Mouse (Mus musculus) MN1 (cell line): Measurements from ENCODE around the gene Tbc1d32.
A peak's percentile ranks its signal among the peaks of the same experiment; 100 is the strongest.

Experiments
- DNase-seq: peaks from one replicate; pipeline ENCODE4 v3.0.0-alpha.2; 2016; ENCODE audit warnings: low spot score

The Tbc1d32 gene

DNA sequence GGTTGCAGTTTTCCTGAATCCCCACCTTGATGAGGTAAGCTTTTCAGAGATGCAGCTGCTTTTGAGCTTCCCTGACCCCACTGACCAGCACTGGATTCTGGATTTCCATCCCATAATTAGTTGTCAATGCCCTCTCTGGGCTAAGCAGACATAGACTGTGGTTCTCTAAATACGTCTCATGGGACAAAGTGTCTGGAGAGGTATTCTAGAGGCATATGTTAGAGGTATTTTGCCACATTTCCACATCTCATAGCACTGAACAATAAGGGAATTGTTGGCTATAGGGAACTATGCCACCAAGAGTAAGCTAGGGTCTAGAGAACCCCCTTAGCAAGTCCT, 121.5 kb downstream of the Tbc1d32 start:
- DNase-seq = no peak

DNA sequence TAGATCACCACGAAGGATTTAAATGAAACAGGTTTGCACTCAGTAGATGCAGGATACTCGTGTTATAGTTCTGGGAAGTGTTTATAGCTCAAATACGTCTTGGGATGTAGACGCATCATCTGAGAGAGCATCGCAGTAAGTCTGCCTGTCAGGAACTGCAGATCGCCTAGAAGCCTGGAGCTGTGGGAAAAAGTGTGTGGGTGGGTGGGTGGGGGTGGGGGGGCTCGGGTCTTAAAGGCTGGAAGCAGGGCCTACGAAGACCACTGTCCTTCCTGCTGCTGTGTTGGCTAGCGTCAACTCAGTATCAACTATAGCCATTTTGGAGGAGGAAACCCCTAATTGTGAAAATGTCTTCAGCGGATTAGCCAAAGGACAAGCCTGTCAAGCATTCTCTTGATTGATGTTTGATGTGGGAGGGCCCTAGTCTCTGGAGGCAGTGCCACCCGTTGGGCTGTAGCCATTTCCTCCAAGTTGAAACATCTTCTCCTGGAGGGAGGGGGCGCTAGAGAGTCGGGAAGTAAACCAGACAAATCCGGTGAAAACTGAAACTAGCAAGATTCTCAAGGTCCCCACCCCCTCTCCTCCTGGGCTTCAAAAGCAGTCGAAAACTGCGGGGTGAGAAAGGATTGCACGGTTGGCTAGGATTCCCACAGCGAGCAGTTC, 122.0 kb downstream of the Tbc1d32 start, which contains the start of gene Msl3l2:
Gene Msl3l2 (plus strand): TSS at position 585 of the 663 bp plus-strand sequence.
- DNase-seq = no peak

DNA sequence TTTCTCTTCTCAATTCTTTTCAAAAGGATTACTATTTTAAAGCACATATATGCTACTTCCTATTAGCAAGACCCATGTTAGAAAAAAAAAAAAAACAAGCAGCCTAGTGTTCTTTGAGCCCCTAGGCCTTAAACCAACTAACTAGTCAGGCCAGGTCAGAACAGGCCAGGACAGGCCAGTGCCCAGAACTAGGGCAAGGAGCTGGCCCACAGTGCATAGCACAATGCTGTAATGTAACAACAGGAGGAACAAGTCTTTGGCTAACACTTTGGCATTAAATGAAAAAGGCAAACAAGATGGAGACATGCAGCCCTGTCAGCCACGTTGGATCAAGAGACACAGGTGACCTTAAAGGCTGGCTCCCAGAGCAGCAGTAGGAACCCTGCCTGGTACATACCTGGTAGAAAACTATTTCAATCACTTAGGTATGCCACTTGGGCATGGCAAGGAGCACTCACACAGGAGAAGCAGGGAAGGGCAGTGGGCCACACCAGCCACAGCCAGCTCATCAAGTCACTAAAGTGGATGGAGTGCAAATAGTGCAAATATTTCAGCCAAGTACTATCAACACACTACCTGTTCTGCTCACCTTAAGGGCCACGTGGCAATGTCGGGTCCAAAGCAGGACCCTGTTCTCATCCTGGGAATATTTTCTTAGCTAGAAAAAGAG, 128.7 kb downstream of the Tbc1d32 start:
- no peak for DNase-seq

DNA sequence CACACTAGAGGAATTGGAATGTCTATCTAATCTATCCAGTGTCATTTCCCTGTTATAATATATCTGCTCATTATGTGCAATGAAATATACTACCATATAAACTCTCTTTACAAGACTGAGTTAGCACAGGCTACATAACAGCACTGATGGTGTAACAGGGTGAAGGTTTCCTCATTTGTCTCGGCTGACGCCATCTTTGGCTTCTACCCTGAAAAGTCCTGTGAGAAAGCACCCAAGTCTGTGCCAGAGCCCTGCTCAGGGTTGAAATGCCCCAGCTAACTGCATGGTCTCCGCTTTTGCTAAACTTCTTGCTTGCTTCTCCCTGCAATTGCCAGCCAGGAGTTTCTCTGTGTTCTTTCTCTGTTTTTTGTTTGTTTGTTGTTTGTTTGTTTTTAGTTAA, 129.4 kb downstream of the Tbc1d32 start:
- DNase-seq = no peak

DNA sequence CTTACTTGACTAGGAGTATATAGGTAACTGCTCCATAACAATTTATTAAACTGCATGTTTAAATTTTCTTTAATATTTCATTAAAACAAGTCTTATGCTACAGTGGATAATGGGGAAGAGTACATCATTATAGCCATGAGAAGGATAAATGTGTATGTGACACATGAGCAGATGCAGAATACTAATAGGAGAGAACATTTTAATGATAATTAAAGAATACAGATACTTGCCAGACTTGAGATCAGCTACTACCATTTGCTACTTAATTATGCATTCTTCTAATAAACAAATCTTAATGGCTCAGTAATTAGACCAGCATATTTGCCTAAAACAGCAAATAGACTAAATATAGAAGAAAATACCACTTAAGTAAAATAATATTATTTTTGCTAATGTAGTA, 131.7 kb downstream of the Tbc1d32 start:
- DNase-seq = no peak

DNA sequence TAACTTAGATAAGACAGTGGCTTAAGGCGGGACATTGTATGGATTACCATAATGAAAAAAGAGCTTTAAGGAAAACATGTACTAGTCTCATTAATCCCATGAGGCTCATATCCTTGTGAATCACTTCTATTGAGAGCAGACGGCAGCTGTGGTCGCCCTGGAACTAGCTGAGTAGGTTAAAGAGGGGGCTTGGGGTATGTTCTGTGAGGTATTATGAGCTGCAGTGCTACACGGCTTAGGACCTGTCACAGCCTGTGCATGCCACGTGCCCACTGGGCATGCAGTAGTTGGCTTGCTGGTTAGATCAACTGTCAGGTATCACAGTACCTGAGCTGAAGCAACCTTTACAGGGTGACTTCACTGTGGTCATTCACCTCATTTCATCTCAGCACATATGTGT, 133.9 kb downstream of the Tbc1d32 start:
- no peak for DNase-seq

DNA sequence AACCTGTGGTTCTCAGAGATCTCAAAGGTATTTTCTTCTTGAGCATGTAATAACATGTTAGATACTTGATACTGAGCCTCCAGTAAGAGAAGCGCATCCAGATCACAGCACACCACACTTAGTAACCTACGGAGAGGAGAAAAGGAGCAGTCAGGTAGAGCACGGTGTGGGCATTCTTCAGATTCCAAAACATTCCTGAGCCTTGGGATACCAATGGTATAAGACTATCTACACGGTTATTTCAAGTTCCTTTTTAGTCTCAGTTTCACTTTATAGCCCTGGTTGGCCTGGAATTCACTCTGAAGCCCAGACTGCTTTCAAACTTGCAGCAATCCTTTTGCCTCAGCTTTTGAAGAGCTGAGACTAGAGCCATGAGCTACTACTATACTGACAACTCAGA, 138.8 kb downstream of the Tbc1d32 start:
- DNase-seq = no peak

DNA sequence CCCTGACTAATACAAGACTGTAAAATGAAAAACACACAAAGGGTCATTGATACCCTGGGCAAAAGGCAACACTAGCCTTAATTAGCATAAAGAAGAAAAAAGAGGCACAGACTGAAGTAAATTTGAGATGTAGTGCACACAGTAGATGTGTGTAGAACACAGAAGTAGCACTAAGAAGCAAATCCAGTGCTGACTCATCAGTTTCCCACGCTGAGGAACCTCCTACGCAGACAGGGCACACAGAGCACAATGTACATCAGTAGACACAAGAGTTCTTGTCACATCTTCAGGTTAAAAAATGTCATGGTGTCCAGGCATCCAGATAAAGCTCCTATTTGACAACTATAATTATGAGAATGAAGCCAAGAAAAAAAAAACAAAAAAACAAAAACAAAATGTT, 165.7 kb downstream of the Tbc1d32 start:
- DNase-seq = no peak

DNA sequence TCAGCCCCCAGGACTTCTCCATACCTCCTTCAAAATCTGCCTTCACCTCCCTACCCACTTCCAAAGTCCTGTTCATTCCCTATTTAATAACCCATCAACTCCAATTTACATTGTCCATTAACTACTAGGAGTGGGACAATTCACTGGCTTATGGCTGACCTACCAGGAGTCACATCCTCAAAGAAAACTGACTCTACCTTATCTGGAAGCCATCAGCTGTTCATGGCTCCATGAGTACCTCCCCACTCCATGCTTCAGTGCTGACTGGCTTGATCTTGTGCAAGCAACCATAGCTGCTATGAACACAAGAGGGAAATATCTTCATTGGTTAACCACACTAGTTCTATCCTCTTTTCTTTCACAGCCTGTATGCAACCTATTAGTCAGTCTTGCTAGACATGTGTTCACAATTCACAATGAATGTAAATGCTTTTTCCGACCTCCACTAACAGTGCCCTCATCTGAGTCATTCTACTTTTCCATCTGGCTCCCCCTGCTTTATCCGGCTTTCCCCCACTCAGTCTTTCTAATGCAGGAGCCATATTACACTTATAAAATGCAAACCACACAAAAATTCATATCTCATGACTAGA, 167.2 kb downstream of the Tbc1d32 start:
- no peak for DNase-seq

DNA sequence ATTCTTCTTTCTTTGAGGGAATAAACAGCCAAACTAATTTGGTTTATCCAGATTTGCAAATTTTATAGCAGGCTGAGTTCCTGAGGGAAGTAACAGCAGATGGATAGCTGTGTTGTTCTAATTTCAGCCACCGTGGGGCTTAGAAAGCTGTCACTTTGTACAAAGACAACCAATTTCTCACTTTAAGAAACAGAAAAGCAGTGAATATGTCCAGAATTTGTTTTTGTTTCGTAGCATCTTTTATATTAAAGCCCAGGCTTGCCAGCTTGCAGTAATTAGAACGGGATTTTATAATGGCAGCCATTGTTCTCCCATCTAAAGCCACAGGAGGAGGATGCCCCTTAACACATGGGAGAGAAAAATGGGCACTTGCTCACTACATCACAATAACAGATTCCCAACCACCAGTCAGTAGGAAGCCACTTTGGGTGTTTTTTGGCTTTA, 169.5 kb downstream of the Tbc1d32 start:
- no peak for DNase-seq

DNA sequence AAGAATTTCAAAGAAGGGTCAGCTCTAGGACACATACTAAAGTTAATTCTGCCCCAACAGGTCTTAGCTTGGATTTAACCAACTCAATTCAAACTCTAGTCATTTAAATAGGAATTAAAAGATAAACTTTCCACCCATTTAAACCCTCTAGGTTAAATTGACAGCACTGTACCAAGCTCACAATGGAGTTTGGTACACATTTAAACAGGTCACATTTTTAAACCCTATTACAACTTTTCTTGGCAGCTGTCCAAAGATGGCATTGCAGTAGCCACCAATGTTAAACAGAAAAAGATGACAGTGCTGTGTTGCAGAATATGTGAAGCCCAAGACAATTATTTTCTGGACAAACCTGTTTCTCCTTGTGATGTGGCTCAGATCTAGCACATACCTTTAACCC, 203.1 kb downstream of the Tbc1d32 start:
- DNase-seq = peak; percentile 17

DNA sequence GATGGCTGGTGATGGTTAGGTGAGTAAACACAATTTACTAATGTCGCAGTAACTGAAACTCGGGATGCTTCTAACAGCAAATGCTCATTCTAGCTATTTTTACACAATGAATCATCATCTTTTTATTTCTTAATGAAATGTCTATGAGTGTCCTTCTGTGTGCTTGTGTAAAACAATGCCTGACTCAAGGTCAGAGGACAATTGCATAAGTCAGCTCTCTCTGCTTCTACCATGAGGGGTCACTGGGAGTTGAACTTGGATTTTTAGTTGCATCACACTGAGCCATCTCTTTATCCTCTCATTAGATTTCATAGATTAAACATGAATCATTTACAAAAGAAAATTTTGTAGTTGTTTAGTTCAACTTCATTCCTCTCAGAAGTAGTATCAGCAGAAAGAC, 203.9 kb downstream of the Tbc1d32 start:
- DNase-seq = no peak

DNA sequence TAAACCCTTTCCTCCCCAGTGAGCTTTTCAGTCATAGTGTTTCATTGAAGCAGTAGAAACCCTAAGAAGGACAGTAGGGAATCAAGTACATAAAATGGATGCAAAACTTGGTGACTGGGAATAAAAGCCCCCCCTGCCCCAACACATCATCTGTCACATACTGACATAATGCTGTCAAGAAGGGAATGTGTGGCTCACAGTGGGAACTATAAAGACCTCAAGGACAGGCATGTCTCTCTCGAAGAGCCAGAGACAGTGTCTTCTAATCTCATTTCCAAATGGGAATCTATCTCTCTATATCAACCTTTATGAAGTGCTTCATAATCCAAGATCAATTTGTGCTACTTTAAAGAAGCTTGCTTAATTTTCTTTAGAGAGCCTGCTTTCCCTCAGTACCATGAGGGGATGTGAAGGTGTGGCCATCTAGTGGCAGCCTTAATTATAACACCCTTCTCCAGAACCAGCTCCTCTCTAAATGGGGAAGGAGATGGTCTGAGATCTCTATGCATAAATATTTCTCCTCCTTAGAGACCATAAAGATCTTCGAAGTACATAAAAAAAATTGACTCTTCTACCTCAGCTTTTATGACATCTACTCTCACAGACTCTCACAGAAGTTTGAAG, 248.5 kb downstream of the Tbc1d32 start:
- peak; percentile 60 for DNase-seq

DNA sequence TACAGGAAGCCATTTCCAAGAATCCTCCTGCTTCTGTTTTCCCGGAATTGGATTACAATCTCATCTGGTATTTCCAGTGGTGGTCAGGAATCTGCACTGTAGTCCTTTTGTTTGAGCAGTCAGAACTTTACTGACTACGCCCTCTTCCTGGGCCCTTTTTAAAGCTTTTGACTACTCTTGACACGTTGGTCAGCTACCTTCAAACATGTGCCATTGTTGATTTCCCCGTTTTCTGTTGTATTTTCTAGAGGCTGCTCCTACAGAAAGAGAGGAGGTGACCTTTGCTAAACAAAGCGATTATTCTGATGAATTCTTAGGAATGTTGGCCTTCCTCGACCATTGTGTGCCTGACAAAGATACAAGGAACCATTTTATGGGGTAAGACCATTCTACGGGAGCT, 250.5 kb downstream of the Tbc1d32 start:
- no peak for DNase-seq
